Mouse (Mus musculus) megakaryocyte-erythroid progenitor cell, adult 5-6 weeks (primary cell): ENCODE measurements around the gene 4933407L21Rik. TPM values are rescaled to one million over a fixed set of nuclear protein-coding genes. Genes with fewer than 3 reads are reported as not detected.

Experiments used
- total RNA-seq, 2 experiments: library from RNA; stranded (forward) in 1 of 2; stranded (reverse) in 1 of 2; fragments of 200-1000, 215-1000 nt in 1 of 2; fragments of >200 nt in 1 of 2; fragmentation: Nextera tagmentation in 1 of 2; gene quantifications; 2 replicates each; pipeline ENCODE4 v1.2.3; 2014 to 2017

Gene 4933407L21Rik
- total RNA-seq, 2 experiments from 2014 or later, result not detected

Other genes starting within 250 kb of the 4933407L21Rik start
- 35.7 and 49.8 TPM in 2 replicates for gene A630001G21Rik, start 149.8 kb upstream of the 4933407L21Rik start, total RNA-seq (2014; fragmentation: Nextera tagmentation)
- 15.5 and 23.5 TPM in 2 replicates for gene A630001G21Rik, start 149.8 kb upstream of the 4933407L21Rik start, total RNA-seq (2017)
- gene Cab39, start 135.0 kb upstream of the 4933407L21Rik start, total RNA-seq (2014; fragmentation: Nextera tagmentation), result 53.9 and 68.0 TPM in 2 replicates
- 113 and 117 TPM in 2 replicates for gene Cab39, start 135.0 kb upstream of the 4933407L21Rik start, total RNA-seq (2017)
- gene Itm2c, start 34.2 kb upstream of the 4933407L21Rik start, total RNA-seq (2014; fragmentation: Nextera tagmentation), result 10.8 and 12.3 TPM in 2 replicates
- gene Itm2c, start 34.2 kb upstream of the 4933407L21Rik start, total RNA-seq (2017), result 17.6 and 23.6 TPM in 2 replicates
- gene Gpr55, start 32.5 kb downstream of the 4933407L21Rik start, total RNA-seq (2014; fragmentation: Nextera tagmentation), result 0.72 TPM in 1 of 2 replicates, not detected in the other
- not detected in 2 replicates for gene Gpr55, start 32.5 kb downstream of the 4933407L21Rik start, total RNA-seq (2017)
- not detected in 2 replicates for gene Spata3, start 88.3 kb downstream of the 4933407L21Rik start, total RNA-seq (2014; fragmentation: Nextera tagmentation)
- gene Spata3, start 88.3 kb downstream of the 4933407L21Rik start, total RNA-seq (2017), result not detected in 2 replicates
- not detected in 2 replicates for gene 2810459M11Rik, start 117.4 kb downstream of the 4933407L21Rik start, total RNA-seq (2014; fragmentation: Nextera tagmentation)
- gene 2810459M11Rik, start 117.4 kb downstream of the 4933407L21Rik start, total RNA-seq (2017), result not detected in 2 replicates
- gene Psmd1, start 135.9 kb downstream of the 4933407L21Rik start, total RNA-seq (2014; fragmentation: Nextera tagmentation), result 107 and 120 TPM in 2 replicates
- gene Psmd1, start 135.9 kb downstream of the 4933407L21Rik start, total RNA-seq (2017), result 198 and 214 TPM in 2 replicates
- gene Htr2b, start 183.5 kb downstream of the 4933407L21Rik start, total RNA-seq (2014; fragmentation: Nextera tagmentation), result not detected in 2 replicates
- gene Htr2b, start 183.5 kb downstream of the 4933407L21Rik start, total RNA-seq (2017), result not detected in 2 replicates
- 0.46 and 4.8 TPM in 2 replicates for gene Gm21972, start 205.2 kb downstream of the 4933407L21Rik start, total RNA-seq (2014; fragmentation: Nextera tagmentation)
- 12.3 and 36.2 TPM in 2 replicates for gene Gm21972, start 205.2 kb downstream of the 4933407L21Rik start, total RNA-seq (2017)
- gene Armc9, start 226.3 kb downstream of the 4933407L21Rik start, total RNA-seq (2014; fragmentation: Nextera tagmentation), result 25.4 and 25.8 TPM in 2 replicates
- 8.8 and 17.1 TPM in 2 replicates for gene Armc9, start 226.3 kb downstream of the 4933407L21Rik start, total RNA-seq (2017)